Comparison of ENCODE assay signal across 8 mouse cellular contexts in the genomic region with DNA sequence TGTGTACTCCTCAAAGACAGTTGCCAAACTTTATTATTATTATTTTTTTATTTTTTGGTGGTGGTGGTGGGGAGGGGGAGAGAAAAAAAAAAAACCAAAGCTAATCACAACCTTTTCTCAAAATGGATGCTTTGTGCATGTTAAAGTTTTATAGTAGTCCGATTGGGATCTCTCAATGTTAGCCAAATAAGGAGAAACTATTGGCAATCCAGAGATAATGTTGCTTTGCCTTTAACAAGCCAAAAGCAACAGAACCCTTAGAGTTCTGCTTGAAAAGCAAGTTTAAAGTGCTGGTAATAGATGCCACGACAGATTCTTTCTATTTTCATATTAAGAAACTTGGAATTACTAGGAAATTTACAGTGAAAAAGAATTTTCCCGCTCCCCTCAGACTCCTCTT. TPM values are rescaled to one million over a fixed set of nuclear protein-coding genes. Genes with fewer than 3 reads are reported as not detected.
DNase-seq lines count a peak whose midpoint lies in the region; ATAC-seq and TF ChIP-seq lines count a peak whose summit lies in the region.

No protein-coding gene starts in this region.

- H3K4me1 ChIP-seq in heart, embryonic 13.5 days = peaks cover 45% of the 10 kb centered on the region
- H3K4me1 ChIP-seq in ES-Bruce4 (ENCODE audit: control insufficient read depth, insufficient read depth, low read length) = no peaks in the 10 kb centered on the region
- peaks cover 23% of the 10 kb centered on the region for H3K4me1 ChIP-seq in forebrain, embryonic 16.5 days (replicated peaks; ENCODE audit: control insufficient read depth, insufficient read depth, low read length)
- H3K4me1 ChIP-seq in liver, postnatal 0 days (ENCODE audit: insufficient read depth) = peaks cover 29% of the 10 kb centered on the region

- TF ChIP-seq EP300 in ES-Bruce4 (IDR thresholded peaks at IDR 0.05; ENCODE audit: insufficient read depth, low read depth, low read length) = no peak
- no peak for TF ChIP-seq EP300 in liver, postnatal 0 days (IDR thresholded peaks at IDR 0.05; ENCODE audit: low read depth)

- no peaks in the 10 kb centered on the region for H3K9me3 ChIP-seq in heart, embryonic 13.5 days
- H3K9me3 ChIP-seq in ES-Bruce4 (replicated peaks; ENCODE audit: control insufficient read depth, insufficient read depth, low read length, poor library complexity, severe bottlenecking) = no peaks in the 10 kb centered on the region
- no peaks in the 10 kb centered on the region for H3K9me3 ChIP-seq in forebrain, embryonic 16.5 days (ENCODE audit: control insufficient read depth, low read length)
- H3K9me3 ChIP-seq in liver, postnatal 0 days (ENCODE audit: low read length) = no peaks in the 10 kb centered on the region

- no peak for ATAC-seq in heart, embryonic 13.5 days (ENCODE audit: extremely low read depth, insufficient number of reproducible peaks, low FRiP score, low TSS enrichment)
- ATAC-seq in forebrain, embryonic 16.5 days = no peak
- no peak for ATAC-seq in liver, postnatal 0 days

- H3K27me3 ChIP-seq in heart, embryonic 13.5 days (replicated peaks) = no peaks in the 10 kb centered on the region
- H3K27me3 ChIP-seq in ES-Bruce4 (ENCODE audit: control insufficient read depth, insufficient read depth, low read length, poor library complexity, severe bottlenecking) = no peaks in the 10 kb centered on the region
- no peaks in the 10 kb centered on the region for H3K27me3 ChIP-seq in forebrain, embryonic 16.5 days (replicated peaks; ENCODE audit: control insufficient read depth, insufficient read depth, low read length)
- H3K27me3 ChIP-seq in liver, postnatal 0 days (ENCODE audit: insufficient read depth, low read length) = no peaks in the 10 kb centered on the region

- H3K9ac ChIP-seq in heart, embryonic 13.5 days = peak overlapping the region; percentile 100
- peak overlapping the region; percentile 99 for H3K9ac ChIP-seq in ES-Bruce4 (ENCODE audit: low read depth, poor library complexity, severe bottlenecking)
- peak overlapping the region; percentile 98 for H3K9ac ChIP-seq in forebrain, embryonic 16.5 days (replicated peaks; ENCODE audit: low read depth, low read length)
- peak overlapping the region; percentile 99 for H3K9ac ChIP-seq in liver, postnatal 0 days (replicated peaks)

- no peaks in the 10 kb centered on the region for H3K36me3 ChIP-seq in heart, embryonic 13.5 days
- no peaks in the 10 kb centered on the region for H3K36me3 ChIP-seq in ES-Bruce4 (ENCODE audit: control insufficient read depth, insufficient read depth, low read length, poor library complexity, severe bottlenecking)
- no peaks in the 10 kb centered on the region for H3K36me3 ChIP-seq in forebrain, embryonic 16.5 days (ENCODE audit: control insufficient read depth, insufficient read depth)
- no peaks in the 10 kb centered on the region for H3K36me3 ChIP-seq in liver, postnatal 0 days (replicated peaks; ENCODE audit: insufficient read depth, low read length)

- no peak for TF ChIP-seq CTCF in ES-Bruce4 (IDR thresholded peaks at IDR 0.05; ENCODE audit: low read depth, low read length)
- TF ChIP-seq CTCF in liver, postnatal 0 days (IDR thresholded peaks at IDR 0.05; ENCODE audit: low read depth) = no peak

- 12% methylated on average over 3 of the region's 3 CpGs for WGBS in heart, embryonic 13.5 days
- 20% methylated on average over 3 of the region's 3 CpGs for WGBS in forebrain, embryonic 16.5 days
- WGBS in liver, postnatal 0 days (ENCODE audit: insufficient replicate concordance) = 20% methylated on average over 3 of the region's 3 CpGs

- DNase-seq in heart, postnatal 4 days = no peak
- no peak for DNase-seq in liver, postnatal 0 days
- no peak for DNase-seq in adrenal gland, postnatal 14 days
- DNase-seq in adrenal gland, adult 2 months = no peak
- no peak for DNase-seq in kidney, adult 18-20 months

- peak overlapping the region; percentile 70 for H3K4me2 ChIP-seq in heart, embryonic 13.5 days
- H3K4me2 ChIP-seq in forebrain, embryonic 16.5 days (ENCODE audit: low read length) = peak overlapping the region; percentile 73
- peak overlapping the region; percentile 77 for H3K4me2 ChIP-seq in liver, postnatal 0 days (ENCODE audit: low read depth, low read length)

- peak overlapping the region; percentile 95 for H3K4me3 ChIP-seq in heart, embryonic 13.5 days
- peak overlapping the region; percentile 74 for H3K4me3 ChIP-seq in ES-Bruce4 (ENCODE audit: low read depth, low read length)
- H3K4me3 ChIP-seq in forebrain, embryonic 16.5 days (replicated peaks; ENCODE audit: low read length) = peak overlapping the region; percentile 66
- peak overlapping the region; percentile 99 for H3K4me3 ChIP-seq in liver, postnatal 0 days (ENCODE audit: low read depth, low read length)

- no peak for TF ChIP-seq POLR2A in ES-Bruce4 (IDR thresholded peaks at IDR 0.05; ENCODE audit: insufficient read depth, low read length)

- peak overlapping the region; percentile 100 for H3K27ac ChIP-seq in heart, embryonic 13.5 days (replicated peaks)
- H3K27ac ChIP-seq in ES-Bruce4 (ENCODE audit: insufficient read depth, low read length) = no peak overlapping the region
- H3K27ac ChIP-seq in forebrain, embryonic 16.5 days (ENCODE audit: low read length) = no peak overlapping the region
- H3K27ac ChIP-seq in liver, postnatal 0 days (ENCODE audit: low read depth) = peak overlapping the region; percentile 99

RNA-seq across cellular contexts. Expression of gene Ppp1r12a, which starts 1.5 kb away (rescaled TPM):
- polyA plus RNA-seq in heart, embryonic 13.5 days (2015; fragmentation: Nextera tagmentation; extraction: Ambion mirVana) = 88.1 and 100.0 TPM in 2 replicates
- total RNA-seq in heart, postnatal 4 days (2021) = 100 to 1,000 TPM; 173 to 182 TPM
- 167 and 170 TPM in 2 replicates for polyA plus RNA-seq in ES-Bruce4 (2011; ENCODE audit: insufficient read depth, insufficient read length, low read depth, missing spikeins)
- polyA plus RNA-seq in forebrain, embryonic 16.5 days (2015; fragmentation: Nextera tagmentation; extraction: Ambion mirVana) = 81.7 and 87.3 TPM in 2 replicates
- polyA plus RNA-seq in liver, postnatal 0 days (2015; fragmentation: Nextera tagmentation; extraction: Ambion mirVana) = 23.0 and 25.3 TPM in 2 replicates
- total RNA-seq in adrenal gland, postnatal 14 days (2021) = 99.2 and 105 TPM in 2 replicates
- total RNA-seq in adrenal gland, adult 2 months (2021) = 100 to 1,000 TPM in 1 of 2 experiments, 10 to 100 TPM in 1; 84.0 to 110 TPM
- polyA plus RNA-seq in adrenal gland, adult 2 months (2012; rRNA removed) = 6.7 and 8.5 TPM in 2 replicates

Comparison
In these comparisons a context has a peak if more than half of its experiments do, and no peak if none do; other contexts are left out.
1. H3K27ac ChIP-seq: peak in heart, embryonic 13.5 days (single experiment) and liver, postnatal 0 days (single experiment); none in ES-Bruce4 (single experiment) and forebrain, embryonic 16.5 days (single experiment).
2. Peak in every context shown above with its lines, with median percentiles within 50 percentile points of each other: H3K4me2 ChIP-seq, H3K4me3 ChIP-seq and H3K9ac ChIP-seq.